Mouse (Mus musculus): ENCODE results near the gene Mrps25.

The Mrps25 gene

DNA sequence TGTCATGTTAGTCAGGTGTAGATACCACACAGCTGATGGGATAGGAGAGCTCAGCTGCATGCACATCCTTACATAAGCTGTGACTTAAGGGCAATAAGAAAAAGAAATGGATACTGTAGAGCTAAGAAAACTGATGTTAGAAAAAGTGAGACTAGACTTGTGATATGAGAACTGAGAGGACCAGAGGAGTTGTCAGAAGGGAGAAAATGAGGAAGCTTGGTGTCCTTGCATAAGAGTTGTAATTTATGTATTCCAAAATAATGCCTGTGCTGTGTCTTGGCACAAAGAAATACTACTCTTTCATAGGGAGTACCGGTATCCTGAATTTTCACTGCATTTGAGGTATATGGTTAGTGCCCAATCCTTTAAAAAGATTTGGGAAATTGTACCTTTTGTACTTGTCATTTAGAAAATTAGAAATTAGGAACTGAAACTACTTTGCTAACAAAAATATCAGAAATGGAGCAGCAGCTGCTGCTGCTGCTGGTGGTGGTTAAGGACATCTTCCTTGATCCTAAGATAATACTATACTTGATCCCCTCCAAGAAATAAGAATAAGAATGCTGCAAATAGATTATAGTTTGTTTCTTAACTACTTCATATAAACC is 56.9 kb downstream of the Mrps25 start:
- no peak for DNase-seq (ENCODE audit: low read depth, low spot score)

- DNase-seq (ENCODE audit: low read depth, low spot score) = no peak
These were observed 59.3 kb downstream of the Mrps25 start for GRCm38 (mm10) chr6:92124547-92124946.
